Mouse (Mus musculus) CH12.LX (cell line): Measurements from ENCODE around the gene Sap30. TPM values are rescaled to one million over a fixed set of nuclear protein-coding genes. Genes with fewer than 3 reads are reported as not detected.
A peak's percentile ranks its signal among the peaks of the same experiment; 100 is the strongest.

Experiments used
- DNase-seq: peaks from one replicate; pipeline ENCODE4 v3.0.0-alpha.2; 2013; ENCODE audit errors: extremely low read depth
- H3K27ac ChIP-seq: 2 replicates; pipeline ENCODE4 v1.5.1; 2012; ENCODE audit warnings: low read depth, mild to moderate bottlenecking, control low read depth, moderate library complexity; ENCODE audit not compliant: insufficient read depth
- H3K27me3 ChIP-seq: replicated peaks from 2 replicates; pipeline ENCODE3; 2012; ENCODE audit warnings: inconsistent platforms
- H3K36me3 ChIP-seq, 2 experiments: replicated peaks in 1 of 2; 2 replicates each; pipeline versions ENCODE3 to v1.6.1; 2012; ENCODE audit warnings: inconsistent platforms in 1 of 2, low read length in 1 of 2, mild to moderate bottlenecking in 1 of 2, mixed read lengths in 1 of 2, moderate library complexity in 1 of 2; ENCODE audit not compliant: control insufficient read depth in 1 of 2, insufficient read depth in 1 of 2
- H3K4me1 ChIP-seq, 2 experiments: 2 replicates each; pipeline ENCODE4 v1.6.1; 2012; ENCODE audit warnings: inconsistent platforms in 1 of 2, moderate library complexity in 1 of 2; ENCODE audit not compliant: insufficient read depth in 2 of 2, control insufficient read depth in 1 of 2
- H3K4me2 ChIP-seq: 2 replicates; pipeline ENCODE4 v1.6.1; 2012; ENCODE audit warnings: low read depth, mild to moderate bottlenecking, control low read depth; ENCODE audit not compliant: poor library complexity, insufficient read depth, severe bottlenecking
- H3K4me3 ChIP-seq, 3 experiments: fragments of 150-350 bp in 1 of 3; sonication (generic) in 1 of 3; replicated peaks in 1 of 3; 2 replicates each; pipeline versions ENCODE3 to v1.5.1; 2011 to 2012; ENCODE audit warnings: low read depth in 2 of 3, low read length in 2 of 3, mild to moderate bottlenecking in 2 of 3, moderate library complexity in 2 of 3, control low read depth in 1 of 3, improper control_type of control experiment in 1 of 3, inconsistent platforms in 1 of 3, mixed read lengths in 1 of 3; ENCODE audit not compliant: poor library complexity in 1 of 3
- H3K79me2 ChIP-seq: replicated peaks from 2 replicates; pipeline ENCODE4 v1.6.1; 2012; ENCODE audit warnings: mild to moderate bottlenecking, moderate library complexity; ENCODE audit not compliant: control insufficient read depth, poor library complexity, insufficient read depth, severe bottlenecking; ENCODE audit errors: extremely low read depth
- H3K9ac ChIP-seq: 2 replicates; pipeline ENCODE4 v1.6.1; 2012; ENCODE audit warnings: low read depth, mild to moderate bottlenecking, control low read depth, moderate library complexity; ENCODE audit not compliant: insufficient read depth
- H3K9me3 ChIP-seq: replicated peaks from 2 replicates; pipeline ENCODE3; 2012; ENCODE audit warnings: low read length, inconsistent platforms, mixed read lengths
- CHD1 ChIP-seq: IDR thresholded peaks from 2 replicates; pipeline ENCODE4 v1.6.1; 2012; ENCODE audit warnings: low read depth, low read length, improper control_type of control experiment, inconsistent platforms
- CHD2 ChIP-seq: IDR thresholded peaks from 2 replicates; pipeline ENCODE4 v1.6.1; 2011; ENCODE audit warnings: low read length, improper control_type of control experiment
- ELF1 ChIP-seq: IDR thresholded peaks from 2 replicates; pipeline ENCODE4 v1.6.1; 2014; ENCODE audit warnings: low read depth, mild to moderate bottlenecking, inconsistent platforms, low read length, improper control_type of control experiment
- GABPA ChIP-seq: IDR thresholded peaks from 2 replicates; pipeline ENCODE4 v1.6.1; 2012; ENCODE audit warnings: low read depth, low read length, improper control_type of control experiment, inconsistent platforms; ENCODE audit not compliant: insufficient replicate concordance
- HCFC1 ChIP-seq: IDR thresholded peaks from 2 replicates; pipeline ENCODE4 v1.6.1; 2012; ENCODE audit warnings: low read depth, mild to moderate bottlenecking, inconsistent platforms, low read length, improper control_type of control experiment
- IRF4 ChIP-seq: IDR thresholded peaks from 2 replicates; pipeline ENCODE4 v1.6.1; 2014; ENCODE audit warnings: low read depth, mild to moderate bottlenecking, inconsistent platforms, low read length, improper control_type of control experiment
- KAT2A ChIP-seq: IDR thresholded peaks from 2 replicates; pipeline ENCODE4 v1.6.1; 2012; ENCODE audit warnings: low read length, improper control_type of control experiment, inconsistent platforms; ENCODE audit not compliant: insufficient replicate concordance
- MAX ChIP-seq: IDR thresholded peaks from 2 replicates; pipeline ENCODE4 v1.6.1; 2011; ENCODE audit warnings: low read length, improper control_type of control experiment
- MAZ ChIP-seq: IDR thresholded peaks from 2 replicates; pipeline ENCODE4 v1.6.1; 2012; ENCODE audit warnings: low read depth, mild to moderate bottlenecking, inconsistent platforms, low read length, improper control_type of control experiment, moderate library complexity
- MXI1 ChIP-seq: IDR thresholded peaks from 2 replicates; pipeline ENCODE4 v1.6.1; 2011; ENCODE audit warnings: mild to moderate bottlenecking, low read depth, low read length, improper control_type of control experiment
- NELFE ChIP-seq: IDR thresholded peaks from 2 replicates; pipeline ENCODE4 v1.6.1; 2011; ENCODE audit warnings: low read depth, low read length, improper control_type of control experiment
- NRF1 ChIP-seq: IDR thresholded peaks from 2 replicates; pipeline ENCODE4 v1.6.1; 2014; ENCODE audit warnings: low read depth, mild to moderate bottlenecking, inconsistent platforms, low read length, improper control_type of control experiment, moderate library complexity
- PAX5 ChIP-seq: IDR thresholded peaks from 2 replicates; pipeline ENCODE4 v1.6.1; 2012; ENCODE audit warnings: low read length, inconsistent platforms, mixed read lengths
- POLR2A ChIP-seq: IDR thresholded peaks from 2 replicates; pipeline ENCODE4 v1.6.1; 2011; ENCODE audit warnings: low read depth, mild to moderate bottlenecking, improper control_type of control experiment, low read length
- RAD21 ChIP-seq: IDR thresholded peaks from 2 replicates; pipeline ENCODE4 v1.6.1; 2011; ENCODE audit warnings: low read depth, mild to moderate bottlenecking, low read length, improper control_type of control experiment, moderate library complexity
- RCOR1 ChIP-seq: conservative IDR thresholded peaks from 2 replicates; pipeline ENCODE4 v1.6.1; 2012; ENCODE audit warnings: low read depth, mild to moderate bottlenecking, inconsistent platforms, low read length, improper control_type of control experiment
- SIN3A ChIP-seq: IDR thresholded peaks from 2 replicates; pipeline ENCODE4 v1.6.1; 2012; ENCODE audit warnings: low read length, improper control_type of control experiment, inconsistent platforms
- TCF12 ChIP-seq: IDR thresholded peaks from 2 replicates; pipeline ENCODE4 v1.6.1; 2014; ENCODE audit warnings: low read depth, mild to moderate bottlenecking, inconsistent platforms, low read length, improper control_type of control experiment
- UBTF ChIP-seq: IDR thresholded peaks from 2 replicates; pipeline ENCODE4 v1.6.1; 2012; ENCODE audit warnings: low read depth, mild to moderate bottlenecking, inconsistent platforms, low read length, improper control_type of control experiment, moderate library complexity
- USF1 ChIP-seq: IDR thresholded peaks from 2 replicates; pipeline ENCODE4 v1.6.1; 2014; ENCODE audit warnings: low read depth, mild to moderate bottlenecking, inconsistent platforms, low read length, improper control_type of control experiment
- ZC3H11A ChIP-seq: IDR thresholded peaks from 2 replicates; pipeline ENCODE4 v1.6.1; 2012; ENCODE audit warnings: low read depth, mild to moderate bottlenecking, inconsistent platforms, low read length, improper control_type of control experiment
- ZNF384 ChIP-seq: IDR thresholded peaks from 2 replicates; pipeline ENCODE4 v1.6.1; 2012; ENCODE audit warnings: low read depth, low read length, improper control_type of control experiment, inconsistent platforms
- dilution Hi-C: fragments of 300-500 bp; cut with MboI; formaldehyde crosslinking; loops from 2 replicates; pipeline ENCODE4 v1.14.3; 2020; ENCODE audit warnings: low sequenced_read_pairs; ENCODE audit not compliant: extremely low pct_unique_long_range_greater_than_20kb, extremely low pct_ligation_motif_present
- in situ Hi-C: fragments of 300-500 bp; cut with MboI; formaldehyde crosslinking; loops from 3 replicates; pipeline ENCODE4 v1.14.3; 2019; ENCODE audit warnings: low sequenced_read_pairs, low pct_ligation_motif_present, low pct_unique_long_range_greater_than_20kb, mixed read lengths
- polyA plus RNA-seq: library from polyadenylated mRNA; unstranded; fragments of >175 nt; gene quantifications from 2 replicates; pipeline ENCODE4 v1.2.1, GENCODE M21; 2012; ENCODE audit warnings: low read depth; ENCODE audit not compliant: insufficient read length
- total RNA-seq, 2 experiments: library from RNA; depleted of rRNA; stranded (reverse); fragments of 300-350 nt in 1 of 2; fragments of >200 nt in 1 of 2; gene quantifications; 2 replicates each; pipeline ENCODE4 v1.2.3; 2012 to 2014

The Sap30 gene
- total RNA-seq (2012; rRNA removed) (37.1 and 38.1 TPM in 2 replicates), total RNA-seq (2014; rRNA removed) (82.6 and 93.5 TPM in 2 replicates), polyA plus RNA-seq (33.9 and 39.6 TPM in 2 replicates)

DNA sequence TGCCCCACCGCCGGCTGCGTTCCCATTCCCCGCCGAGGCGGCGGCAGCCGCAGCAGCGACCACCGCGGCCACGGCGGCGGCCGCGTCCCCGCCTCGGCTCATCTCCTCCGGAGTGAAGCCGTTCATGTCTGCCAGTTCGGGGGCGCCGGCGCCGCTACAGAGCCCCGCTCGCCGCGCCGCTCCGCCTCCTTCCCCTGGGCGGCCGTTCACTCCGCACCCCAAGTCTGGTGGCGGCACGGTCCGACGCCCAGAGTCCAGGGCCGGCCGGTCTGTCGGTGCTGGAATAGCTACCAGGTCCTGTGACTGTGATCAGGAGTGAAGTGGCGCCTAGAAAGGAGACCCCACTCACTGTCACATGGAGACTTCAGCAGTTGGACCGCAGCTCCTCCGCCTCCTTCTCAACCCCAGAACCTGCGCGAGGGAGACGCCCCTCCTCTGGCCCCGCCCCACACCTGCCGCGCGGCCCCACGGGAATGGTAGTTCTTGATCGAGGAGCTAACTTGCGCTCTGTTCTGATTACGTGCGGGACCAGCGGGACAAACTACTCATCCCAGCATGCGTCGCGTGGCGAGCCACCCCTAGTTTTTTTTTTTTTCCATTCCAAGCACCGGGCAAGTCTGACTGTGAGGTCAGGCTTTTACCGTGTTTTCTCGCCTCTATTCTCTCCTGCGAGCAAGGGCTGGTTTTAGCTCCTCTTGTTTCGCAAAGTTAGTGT, at the start of gene Sap30:
TSS of gene Sap30 (minus strand) at position 420 of the 715 bp plus-strand sequence.
- peak; percentile 97 for DNase-seq
- H3K9ac ChIP-seq, result peak within 1 kb of the TSS; percentile 92
- H3K27me3 ChIP-seq, result no peaks in the 10 kb centered on the region
- TF ChIP-seq ZNF384, result peak; percentile 99
- TF ChIP-seq MXI1, result peak; percentile 87
- TF ChIP-seq RAD21, result no peak
- TF ChIP-seq NELFE, result peak; percentile 50
- TF ChIP-seq SIN3A, result no peak; the same call in none of the 2 replicates
- peak; percentile 75 for TF ChIP-seq NRF1
- peak; percentile 77 for TF ChIP-seq POLR2A
- TF ChIP-seq ELF1, result peak; percentile 39; the same call in 1 of the 2 replicates
- TF ChIP-seq MAX, result peak; percentile 74; the same call in 1 of the 2 replicates
- TF ChIP-seq MAZ, result 0 out of 2 replicates have a peak, but pooled peaks have one; percentile 39
- TF ChIP-seq KAT2A, result peak; percentile 89; the same call in 1 of the 2 replicates
- peak; percentile 38; the same call in 1 of the 2 replicates for TF ChIP-seq TCF12
- peak; percentile 94; the same call in 1 of the 2 replicates for TF ChIP-seq UBTF
- TF ChIP-seq RCOR1, result no peak
- TF ChIP-seq GABPA, result peak; percentile 41; the same call in 1 of the 2 replicates
- TF ChIP-seq IRF4, result peak; percentile 35; the same call in 1 of the 2 replicates
- no peak for TF ChIP-seq PAX5
- TF ChIP-seq CHD1, result no peak
- no peak for TF ChIP-seq ZC3H11A
- TF ChIP-seq HCFC1, result peak; percentile 96
- TF ChIP-seq CHD2, result peak; percentile 44; the same call in 1 of the 2 replicates
- TF ChIP-seq USF1, result no peak
- peaks cover 3 to 18% of the 10 kb centered on the region in 2 experiments; a peak in 2 of 4 replicates for H3K4me1 ChIP-seq
- H3K27ac ChIP-seq, result peak within 1 kb of the TSS; percentile 76
- dilution Hi-C loops (no loop called here), in situ Hi-C loops (no loop called here)
- no peaks in the 10 kb centered on the region for H3K9me3 ChIP-seq
- H3K4me3 ChIP-seq, result peak within 1 kb of the TSS; percentile 85 to 95 (median 89)
- peak within 1 kb of the TSS; percentile 81 for H3K4me2 ChIP-seq
- H3K79me2 ChIP-seq, result peaks cover 10% of the 10 kb centered on the region
- peaks cover 0 to 7% of the 10 kb centered on the region in 2 experiments for H3K36me3 ChIP-seq
